Mouse (Mus musculus) lung, embryonic 15.5 days (tissue): Measurements from ENCODE around the gene Adgrd1. TPM values are rescaled to one million over a fixed set of nuclear protein-coding genes. Genes with fewer than 3 reads are reported as not detected.
"Not testable (repeated sequence)": the region's sequence is repeated elsewhere in the genome, so short reads cannot be mapped to it uniquely, and the experiment has no call there.

Source experiments
- ATAC-seq: fragments of 200-750 bp; cut with Nextera tagmentation; 2 replicates; pipeline ENCODE4 v1.8.0; 2017; ENCODE audit warnings: moderate number of reproducible peaks, borderline replicate concordance; ENCODE audit not compliant: low FRiP score, low TSS enrichment; ENCODE audit errors: extremely low read depth
- H3K27ac ChIP-seq: fragments of 300-500 bp; sonication (generic); 2 replicates; pipeline ENCODE4 v1.5.1; 2015; ENCODE audit warnings: moderate library complexity, mild to moderate bottlenecking, inconsistent platforms
- H3K27me3 ChIP-seq: fragments of 300-500 bp; sonication (generic); 2 replicates; pipeline ENCODE4 v1.6.1; 2015; ENCODE audit warnings: inconsistent platforms
- H3K36me3 ChIP-seq: fragments of 300-500 bp; sonication (generic); 2 replicates; pipeline ENCODE4 v1.6.1; 2015; ENCODE audit warnings: inconsistent platforms
- H3K4me1 ChIP-seq: fragments of 300-500 bp; sonication (generic); 2 replicates; pipeline ENCODE4 v1.6.1; 2015; ENCODE audit warnings: inconsistent platforms
- H3K4me2 ChIP-seq: fragments of 300-500 bp; sonication (generic); 2 replicates; pipeline ENCODE4 v1.6.1; 2015; ENCODE audit warnings: inconsistent platforms, mild to moderate bottlenecking, moderate library complexity
- H3K4me3 ChIP-seq: fragments of 300-500 bp; sonication (generic); 2 replicates; pipeline ENCODE4 v1.5.1; 2015; ENCODE audit warnings: mild to moderate bottlenecking, inconsistent platforms
- H3K9ac ChIP-seq: fragments of 300-500 bp; sonication (generic); 2 replicates; pipeline ENCODE4 v1.6.1; 2015; ENCODE audit warnings: inconsistent platforms
- H3K9me3 ChIP-seq: fragments of 300-500 bp; sonication (generic); 2 replicates; pipeline ENCODE4 v1.6.1; 2016; ENCODE audit warnings: inconsistent platforms
- WGBS: fragments of 180-500 bp; shearing (Covaris S2); methylation state at CpG from one replicate; pipeline ENCODE4 v1.1.7; 2015; 5-methylcytosine and 5-hydroxymethylcytosine counted together
- polyA plus RNA-seq: library from polyadenylated mRNA; unstranded; fragments of >200 nt; fragmentation: Nextera tagmentation; extraction: Ambion mirVana; gene quantifications from 2 replicates; pipeline ENCODE4 v1.2.1, GENCODE M21; 2015

The Adgrd1 gene
- polyA plus RNA-seq, 1 experiment from 2014 or later: 1.3 TPM

DNA sequence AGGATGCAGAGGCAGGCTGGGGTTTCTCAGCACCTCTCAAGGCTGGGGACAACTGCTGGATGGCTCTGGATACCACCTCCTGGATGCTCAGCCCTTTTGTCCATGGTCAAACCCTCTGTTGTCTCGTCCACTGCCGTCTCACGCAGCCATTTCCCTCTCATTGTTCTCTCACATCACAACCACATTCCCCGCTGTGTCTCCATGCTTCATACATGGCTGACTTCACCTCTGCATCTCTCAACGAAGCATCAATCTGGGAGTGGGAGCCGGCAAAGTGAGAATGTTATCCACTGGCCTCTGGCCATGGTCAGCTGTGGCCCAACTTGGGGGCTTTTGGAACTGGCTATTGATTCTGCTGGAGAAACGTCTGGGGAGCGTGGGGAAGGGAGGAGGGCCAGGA, 15.2 kb downstream of the Adgrd1 start:
- WGBS: 72% methylated on average over 8 of the region's 8 CpGs
- Histone ChIP-seq H3K36me3 (no peaks in the 10 kb centered on the region), H3K4me3 (no peak overlapping the region), H3K27me3 (no peaks in the 10 kb centered on the region), H3K4me2 (no peak overlapping the region), H3K4me1 (no peaks in the 10 kb centered on the region), H3K9me3 (no peaks in the 10 kb centered on the region), H3K27ac (no peak overlapping the region), H3K9ac (no peak overlapping the region)
- no peak for ATAC-seq

DNA sequence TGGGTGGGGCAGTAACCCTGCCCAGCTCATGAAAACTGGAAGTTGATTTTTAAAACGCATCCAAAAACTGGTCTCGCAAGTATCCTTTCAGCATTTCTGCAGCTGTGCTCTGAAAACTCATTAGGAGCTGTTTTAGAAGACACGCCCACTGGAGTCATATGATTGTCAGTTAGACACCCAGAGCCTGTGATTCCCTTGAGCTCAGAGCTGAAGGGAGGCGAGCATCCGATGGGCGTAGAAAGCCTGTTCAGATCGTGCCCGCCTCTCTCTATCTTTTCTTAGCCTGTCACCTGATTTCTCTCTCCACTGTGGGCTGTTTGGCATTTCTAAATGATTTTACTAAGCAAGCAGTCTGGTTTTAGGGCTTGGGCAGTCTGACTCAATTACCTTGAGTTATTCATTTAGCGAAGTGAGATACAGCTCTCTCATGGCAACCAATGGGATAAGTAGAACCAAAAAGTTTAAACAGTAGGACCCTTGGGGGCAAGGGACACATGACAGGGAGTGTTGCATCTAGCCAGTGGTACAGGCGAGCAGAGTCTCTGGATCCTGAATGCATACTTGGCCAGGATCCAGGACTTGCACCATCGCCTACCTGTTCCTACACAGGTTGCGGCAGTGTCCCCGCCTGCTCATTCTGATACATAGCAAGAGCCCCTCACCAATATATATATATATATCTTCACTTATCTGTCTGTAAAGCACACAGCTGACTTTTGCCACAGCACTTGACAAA, 17.4 kb downstream of the Adgrd1 start:
- H3K4me1 ChIP-seq: no peaks in the 10 kb centered on the region

DNA sequence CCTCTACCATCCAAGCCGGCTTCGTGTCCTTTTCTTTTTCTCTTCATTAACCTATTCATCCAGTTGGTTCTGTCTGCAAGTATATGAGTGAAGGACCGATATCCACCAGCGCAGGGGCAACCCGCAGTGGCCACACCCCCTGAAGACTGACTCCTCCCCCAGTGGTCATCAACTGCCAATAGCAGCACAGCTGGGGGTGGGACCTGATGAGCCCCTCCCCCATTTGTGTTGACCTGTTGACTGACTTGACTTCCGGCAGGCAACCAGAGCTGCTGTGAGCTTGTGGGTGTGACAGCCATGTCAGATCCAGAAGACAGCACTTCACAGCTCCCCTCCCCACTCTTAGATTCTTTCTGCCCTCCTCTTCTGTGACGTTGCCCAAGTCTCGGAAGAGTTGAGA, 19.7 kb downstream of the Adgrd1 start:
- H3K27me3 ChIP-seq: no peaks in the 10 kb centered on the region
- H3K36me3 ChIP-seq: no peaks in the 10 kb centered on the region
- no peak overlapping the region for H3K4me3 ChIP-seq
- H3K4me2 ChIP-seq: no peak overlapping the region
- H3K9ac ChIP-seq: no peak overlapping the region
- H3K9me3 ChIP-seq: no peaks in the 10 kb centered on the region
- H3K4me1 ChIP-seq: no peaks in the 10 kb centered on the region
- ATAC-seq: no peak
- 76% methylated on average over 8 of the region's 8 CpGs for WGBS
- no peak overlapping the region for H3K27ac ChIP-seq

More for the DNA sequence above, 17.4 kb downstream of the Adgrd1 start:
- no peak overlapping the region for H3K4me2 ChIP-seq
- 65% methylated on average over 13 of the region's 13 CpGs for WGBS
- H3K4me3 ChIP-seq: no peak overlapping the region
- H3K27me3 ChIP-seq: no peaks in the 10 kb centered on the region
- H3K27ac ChIP-seq: no peak overlapping the region
- no peaks in the 10 kb centered on the region for H3K9me3 ChIP-seq
- H3K9ac ChIP-seq: no peak overlapping the region
- ATAC-seq: no peak
- no peaks in the 10 kb centered on the region for H3K36me3 ChIP-seq

- no peak for ATAC-seq
- no peaks in the 10 kb centered on the region for H3K4me1 ChIP-seq
- no peak overlapping the region for H3K4me2 ChIP-seq
- H3K36me3 ChIP-seq: no peaks in the 10 kb centered on the region
- H3K9me3 ChIP-seq: no peaks in the 10 kb centered on the region
- H3K4me3 ChIP-seq: no peak overlapping the region
- no peaks in the 10 kb centered on the region for H3K27me3 ChIP-seq
- no peak overlapping the region for H3K9ac ChIP-seq
- 54% methylated on average over 4 of the region's 4 CpGs for WGBS
- no peak overlapping the region for H3K27ac ChIP-seq
These were observed 21.1 kb downstream of the Adgrd1 start for GRCm38 (mm10) chr5:129117593-129118113.

- Histone ChIP-seq H3K4me3 (no peak overlapping the region), H3K4me2 (no peak overlapping the region), H3K4me1 (no peaks in the 10 kb centered on the region), H3K36me3 (no peaks in the 10 kb centered on the region), H3K9me3 (no peaks in the 10 kb centered on the region), H3K27me3 (no peaks in the 10 kb centered on the region), H3K9ac (no peak overlapping the region), H3K27ac (no peak overlapping the region)
- WGBS: 29% methylated on average over 7 of the region's 7 CpGs
- ATAC-seq: no peak
These were observed 22.0 kb downstream of the Adgrd1 start for GRCm38 (mm10) chr5:129118523-129118922.

- Histone ChIP-seq H3K4me1 (0 out of 2 replicates have a peak, but pooled peaks cover 2% of the 10 kb centered on the region), H3K36me3 (no peaks in the 10 kb centered on the region), H3K27ac (no peak overlapping the region), H3K9me3 (no peaks in the 10 kb centered on the region), H3K27me3 (no peaks in the 10 kb centered on the region), H3K9ac (no peak overlapping the region), H3K4me3 (no peak overlapping the region), H3K4me2 (no peak overlapping the region)
- 55% methylated on average over 4 of the region's 4 CpGs for WGBS
- ATAC-seq: no peak
These were observed 22.6 kb downstream of the Adgrd1 start for GRCm38 (mm10) chr5:129119146-129119545.

DNA sequence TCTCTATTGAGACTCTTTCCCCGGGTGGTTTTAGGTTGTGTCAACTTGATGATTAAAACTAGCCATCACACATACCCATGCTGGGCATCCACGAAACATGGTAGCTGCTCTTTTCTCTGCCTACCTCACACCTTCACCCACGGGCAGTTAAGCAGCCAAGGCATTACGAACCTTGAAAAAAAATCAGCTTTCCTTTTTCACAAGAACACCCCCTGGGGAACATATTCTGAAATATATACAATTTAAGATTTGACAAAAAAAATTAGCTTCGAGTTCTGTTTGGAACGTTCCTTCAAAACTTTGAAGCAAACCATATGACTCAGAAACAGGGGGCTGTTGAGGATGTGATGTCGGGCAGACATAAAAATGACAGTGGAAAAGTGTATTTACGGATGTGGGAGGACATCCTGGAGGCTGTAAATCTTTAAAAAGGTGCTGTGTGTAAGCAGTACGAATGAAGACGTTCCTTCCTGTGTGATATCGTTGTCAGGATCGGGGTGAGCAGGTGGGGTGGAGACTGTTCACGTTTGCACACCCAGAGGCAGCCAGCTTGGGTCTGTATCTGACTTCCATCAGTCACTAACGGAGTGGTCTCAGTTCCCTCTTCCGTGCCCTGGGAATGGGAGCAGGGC, 25.2 kb downstream of the Adgrd1 start:
- no peak overlapping the region for H3K27ac ChIP-seq
- no peak overlapping the region for H3K9ac ChIP-seq
- no peak overlapping the region for H3K4me3 ChIP-seq
- H3K4me1 ChIP-seq: 0 out of 2 replicates have a peak, but pooled peaks cover 3% of the 10 kb centered on the region
- no peaks in the 10 kb centered on the region for H3K27me3 ChIP-seq
- no peak for ATAC-seq
- no peaks in the 10 kb centered on the region for H3K36me3 ChIP-seq
- WGBS: 69% methylated on average over 15 of the region's 15 CpGs
- no peak overlapping the region for H3K4me2 ChIP-seq
- no peaks in the 10 kb centered on the region for H3K9me3 ChIP-seq

GRCm38 (mm10) chr5:129122491-129122890, 25.9 kb downstream of the Adgrd1 start:
- ATAC-seq: no peak
- Histone ChIP-seq H3K4me2 (no peak overlapping the region), H3K27me3 (no peaks in the 10 kb centered on the region), H3K36me3 (no peaks in the 10 kb centered on the region), H3K9ac (no peak overlapping the region), H3K9me3 (no peaks in the 10 kb centered on the region), H3K4me3 (no peak overlapping the region), H3K4me1 (0 out of 2 replicates have a peak, but pooled peaks cover 3% of the 10 kb centered on the region), H3K27ac (no peak overlapping the region)
- WGBS: 83% methylated on average over 7 of the region's 7 CpGs

- Histone ChIP-seq H3K27me3 (no peaks in the 10 kb centered on the region), H3K9ac (no peak overlapping the region), H3K4me3 (no peak overlapping the region), H3K4me2 (no peak overlapping the region), H3K36me3 (no peaks in the 10 kb centered on the region), H3K4me1 (0 out of 2 replicates have a peak, but pooled peaks cover 3% of the 10 kb centered on the region), H3K27ac (no peak overlapping the region), H3K9me3 (no peaks in the 10 kb centered on the region)
- ATAC-seq: no peak
- WGBS: 27% methylated on average over 11 of the region's 11 CpGs
These were observed 27.7 kb downstream of the Adgrd1 start for GRCm38 (mm10) chr5:129124070-129124828.

DNA sequence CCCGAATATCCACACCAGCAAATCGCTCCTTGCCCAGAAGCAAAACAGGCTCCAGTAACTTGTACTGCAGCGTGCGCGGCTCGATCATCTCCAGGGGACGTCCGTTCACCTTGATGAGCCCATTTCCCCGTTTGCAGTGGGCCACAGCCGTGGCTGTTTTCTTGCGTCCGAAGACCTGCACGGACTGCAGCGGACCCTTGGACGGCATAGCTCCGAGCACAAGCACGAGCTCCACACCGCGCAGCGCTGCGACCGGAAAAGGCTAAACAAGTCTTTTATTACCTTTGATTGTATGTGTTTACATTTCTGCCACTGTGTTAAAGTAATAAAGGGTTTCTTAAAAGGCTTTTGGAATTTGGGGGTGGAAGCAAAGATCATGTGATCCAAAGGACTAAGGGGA, 31.8 kb downstream of the Adgrd1 start:
- H3K27ac ChIP-seq, H3K9me3 ChIP-seq, H3K36me3 ChIP-seq, H3K9ac ChIP-seq, ATAC-seq, H3K4me1 ChIP-seq, H3K4me2 ChIP-seq, H3K4me3 ChIP-seq, H3K27me3 ChIP-seq: not testable (repeated sequence)
- WGBS: 94% methylated on average over 22 of the region's 22 CpGs

- H3K9me3 ChIP-seq: no peaks in the 10 kb centered on the region; the same call in 1 of the 2 replicates
- no peaks in the 10 kb centered on the region for H3K4me1 ChIP-seq
- no peak overlapping the region for H3K4me2 ChIP-seq
- H3K36me3 ChIP-seq: no peaks in the 10 kb centered on the region
- H3K27ac ChIP-seq: no peak overlapping the region
- no peak overlapping the region for H3K9ac ChIP-seq
- H3K4me3 ChIP-seq: no peak overlapping the region
- no peak for ATAC-seq
- 91% methylated on average over 8 of the region's 8 CpGs for WGBS
- no peaks in the 10 kb centered on the region for H3K27me3 ChIP-seq
These were observed 33.8 kb downstream of the Adgrd1 start for GRCm38 (mm10) chr5:129130301-129130700.

- Histone ChIP-seq H3K27me3 (no peaks in the 10 kb centered on the region), H3K4me3 (no peak overlapping the region), H3K4me2 (no peak overlapping the region), H3K4me1 (no peaks in the 10 kb centered on the region), H3K9me3 (no peaks in the 10 kb centered on the region), H3K27ac (no peak overlapping the region), H3K9ac (no peak overlapping the region), H3K36me3 (no peaks in the 10 kb centered on the region)
- 75% methylated on average over 5 of the region's 5 CpGs for WGBS
- ATAC-seq: no peak
These were observed 40.9 kb downstream of the Adgrd1 start for GRCm38 (mm10) chr5:129137405-129137804.
